Mouse (Mus musculus): ENCODE data around the gene H2-DMb1.

Gene H2-DMb1

DNA sequence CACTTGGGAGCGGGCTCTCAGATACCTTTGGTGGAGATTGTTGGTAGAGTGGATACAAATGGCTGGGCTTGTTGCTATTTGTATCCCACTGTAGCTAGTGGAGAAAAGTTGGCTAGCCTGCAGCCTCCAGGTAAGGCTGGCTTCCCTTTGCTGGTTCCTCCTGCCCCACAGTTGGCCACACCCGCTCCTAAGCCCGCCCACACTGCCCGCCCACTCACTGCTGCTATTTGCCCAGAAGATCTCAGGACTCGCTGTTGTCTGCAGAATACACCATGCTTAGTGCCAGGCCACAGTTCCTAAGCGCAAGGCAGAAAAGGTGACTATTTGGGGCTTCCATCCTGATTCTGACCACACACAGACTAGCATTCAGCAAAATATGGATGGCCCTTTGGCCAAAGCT lies 25.4 kb upstream of the H2-DMb1 start:
- Histone ChIP-seq H3K4me1 (replicated peaks; ENCODE audit: low read depth, low read length) (peaks cover 67% of the 10 kb centered on the region), H3K9me3 (ENCODE audit: low read length) (no peaks in the 10 kb centered on the region), H3K4me3 (replicated peaks; ENCODE audit: low read length) (peak overlapping the region; percentile 5; the same call in 1 of the 2 replicates), H3K36me3 (ENCODE audit: insufficient read depth, low read length) (peaks cover 5% of the 10 kb centered on the region; the same call in 1 of the 2 replicates), H3K27me3 (ENCODE audit: insufficient read depth, low read length) (peaks cover 12% of the 10 kb centered on the region; the same call in 1 of the 2 replicates)
- TF ChIP-seq CTCF (conservative IDR thresholded peaks at IDR 0.05; ENCODE audit: low read length), result no peak
- TF ChIP-seq NANOG (IDR thresholded peaks at IDR 0.05; ENCODE audit: borderline replicate concordance, low read length), result no peak
- no peak for TF ChIP-seq POU5F1 (IDR thresholded peaks at IDR 0.05; ENCODE audit: borderline replicate concordance, low read length)

- Histone ChIP-seq H3K36me3 (ENCODE audit: insufficient read depth, low read length) (peaks cover 5% of the 10 kb centered on the region; the same call in 1 of the 2 replicates), H3K27me3 (ENCODE audit: insufficient read depth, low read length) (peaks cover 12% of the 10 kb centered on the region; the same call in 1 of the 2 replicates), H3K9me3 (ENCODE audit: low read length) (no peaks in the 10 kb centered on the region), H3K4me1 (replicated peaks; ENCODE audit: low read depth, low read length) (peaks cover 63% of the 10 kb centered on the region), H3K4me3 (replicated peaks; ENCODE audit: low read length) (peak overlapping the region; percentile 33)
- TF ChIP-seq CTCF (conservative IDR thresholded peaks at IDR 0.05; ENCODE audit: low read length), result no peak
- no peak for TF ChIP-seq NANOG (IDR thresholded peaks at IDR 0.05; ENCODE audit: borderline replicate concordance, low read length)
- TF ChIP-seq POU5F1 (IDR thresholded peaks at IDR 0.05; ENCODE audit: borderline replicate concordance, low read length), result no peak
These were observed 24.5 kb upstream of the H2-DMb1 start for GRCm38 (mm10) chr17:34128264-34128937.

DNA sequence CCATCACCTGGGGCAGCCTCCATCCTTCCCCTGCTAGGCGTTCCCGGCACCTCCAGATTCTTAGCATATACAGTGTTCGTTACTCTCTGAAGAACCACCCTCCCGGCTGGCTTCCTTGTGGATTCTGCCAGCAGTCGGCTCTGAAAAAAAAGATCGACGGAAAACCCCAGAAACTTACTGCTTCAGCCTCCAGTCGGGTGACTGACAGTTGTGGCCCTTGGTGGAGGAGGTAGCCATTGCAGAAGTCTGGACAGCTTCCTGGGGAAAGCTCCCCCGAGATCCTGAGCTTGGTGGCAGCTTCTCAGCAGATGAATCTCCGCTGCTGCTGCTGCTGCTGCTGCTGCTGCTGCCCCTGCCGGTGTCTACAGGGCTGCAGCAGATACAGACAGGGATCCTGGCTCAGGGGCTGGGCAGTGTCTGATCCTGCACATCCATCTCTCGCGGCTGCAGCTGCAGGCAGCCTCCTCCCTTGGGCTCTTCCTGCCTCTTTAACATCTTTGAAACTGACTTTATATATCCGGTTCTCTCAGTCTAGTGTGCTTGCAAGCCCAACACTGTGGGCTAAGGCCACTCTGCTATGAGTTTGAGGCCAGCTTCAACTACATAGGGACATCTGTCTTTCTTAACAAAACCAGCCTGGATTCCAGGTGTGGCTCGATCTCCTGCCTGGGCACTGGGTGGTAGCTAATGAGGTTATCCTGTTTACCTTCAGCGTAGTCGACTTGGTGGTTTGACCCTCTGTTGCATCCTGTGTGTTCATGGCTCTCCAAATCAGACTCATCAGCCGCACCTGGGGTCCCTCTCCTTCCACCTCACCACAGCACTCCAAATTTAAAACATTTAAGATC lies 23.7 kb upstream of the H2-DMb1 start:
- Histone ChIP-seq H3K4me1 (replicated peaks; ENCODE audit: low read depth, low read length) (peaks cover 55% of the 10 kb centered on the region), H3K36me3 (ENCODE audit: insufficient read depth, low read length) (peaks cover 5% of the 10 kb centered on the region; the same call in 1 of the 2 replicates), H3K27me3 (ENCODE audit: insufficient read depth, low read length) (peaks cover 12% of the 10 kb centered on the region; the same call in 1 of the 2 replicates), H3K4me3 (replicated peaks; ENCODE audit: low read length) (peak overlapping the region; percentile 33), H3K9me3 (ENCODE audit: low read length) (no peaks in the 10 kb centered on the region)
- TF ChIP-seq CTCF (conservative IDR thresholded peaks at IDR 0.05; ENCODE audit: low read length) (no peak), POU5F1 (IDR thresholded peaks at IDR 0.05; ENCODE audit: borderline replicate concordance, low read length) (no peak), NANOG (IDR thresholded peaks at IDR 0.05; ENCODE audit: borderline replicate concordance, low read length) (no peak)

- no peak overlapping the region for H3K4me3 ChIP-seq (replicated peaks; ENCODE audit: low read length)
These were observed 22.6 kb upstream of the H2-DMb1 start for GRCm38 (mm10) chr17:34130073-34130947.

GRCm38 (mm10) chr17:34131911-34132310 lies 21.0 kb upstream of the H2-DMb1 start:
- no peaks in the 10 kb centered on the region for H3K36me3 ChIP-seq (ENCODE audit: insufficient read depth, low read length)
- H3K4me1 ChIP-seq (replicated peaks; ENCODE audit: low read depth, low read length), result peaks cover 53% of the 10 kb centered on the region
- TF ChIP-seq NANOG (IDR thresholded peaks at IDR 0.05; ENCODE audit: borderline replicate concordance, low read length), result no peak
- no peak for TF ChIP-seq CTCF (conservative IDR thresholded peaks at IDR 0.05; ENCODE audit: low read length)
- TF ChIP-seq POU5F1 (IDR thresholded peaks at IDR 0.05; ENCODE audit: borderline replicate concordance, low read length), result no peak
- H3K9me3 ChIP-seq (ENCODE audit: low read length), result no peaks in the 10 kb centered on the region
- peaks cover 24% of the 10 kb centered on the region for H3K27me3 ChIP-seq (ENCODE audit: insufficient read depth, low read length)
- H3K4me3 ChIP-seq (replicated peaks; ENCODE audit: low read length), result no peak overlapping the region

More at GRCm38 (mm10) chr17:34130073-34130947, 22.6 kb upstream of the H2-DMb1 start:
- peaks cover 54% of the 10 kb centered on the region for H3K4me1 ChIP-seq (replicated peaks; ENCODE audit: low read depth, low read length)
- peaks cover 5% of the 10 kb centered on the region; the same call in 1 of the 2 replicates for H3K36me3 ChIP-seq (ENCODE audit: insufficient read depth, low read length)
- peaks cover 12% of the 10 kb centered on the region; the same call in 1 of the 2 replicates for H3K27me3 ChIP-seq (ENCODE audit: insufficient read depth, low read length)
- TF ChIP-seq NANOG (IDR thresholded peaks at IDR 0.05; ENCODE audit: borderline replicate concordance, low read length), result no peak
- no peak for TF ChIP-seq POU5F1 (IDR thresholded peaks at IDR 0.05; ENCODE audit: borderline replicate concordance, low read length)
- no peak for TF ChIP-seq CTCF (conservative IDR thresholded peaks at IDR 0.05; ENCODE audit: low read length)
- H3K9me3 ChIP-seq (ENCODE audit: low read length), result no peaks in the 10 kb centered on the region

- Histone ChIP-seq H3K27me3 (ENCODE audit: insufficient read depth, low read length) (peaks cover 38% of the 10 kb centered on the region), H3K4me1 (replicated peaks; ENCODE audit: low read depth, low read length) (peaks cover 53% of the 10 kb centered on the region), H3K4me3 (replicated peaks; ENCODE audit: low read length) (no peak overlapping the region), H3K36me3 (ENCODE audit: insufficient read depth, low read length) (no peaks in the 10 kb centered on the region), H3K9me3 (ENCODE audit: low read length) (no peaks in the 10 kb centered on the region)
- TF ChIP-seq CTCF (conservative IDR thresholded peaks at IDR 0.05; ENCODE audit: low read length) (peak; percentile 16), NANOG (IDR thresholded peaks at IDR 0.05; ENCODE audit: borderline replicate concordance, low read length) (no peak)
These were observed 19.6 kb upstream of the H2-DMb1 start for GRCm38 (mm10) chr17:34133289-34133688.

GRCm38 (mm10) chr17:34134451-34134850 lies 18.4 kb upstream of the H2-DMb1 start:
- H3K36me3 ChIP-seq (ENCODE audit: insufficient read depth, low read length), result no peaks in the 10 kb centered on the region
- H3K27me3 ChIP-seq (ENCODE audit: insufficient read depth, low read length), result peaks cover 47% of the 10 kb centered on the region
- TF ChIP-seq CTCF (conservative IDR thresholded peaks at IDR 0.05; ENCODE audit: low read length) (no peak), NANOG (IDR thresholded peaks at IDR 0.05; ENCODE audit: borderline replicate concordance, low read length) (no peak), POU5F1 (IDR thresholded peaks at IDR 0.05; ENCODE audit: borderline replicate concordance, low read length) (no peak)
- H3K9me3 ChIP-seq (ENCODE audit: low read length), result no peaks in the 10 kb centered on the region
- H3K4me1 ChIP-seq (replicated peaks; ENCODE audit: low read depth, low read length), result peaks cover 53% of the 10 kb centered on the region
- H3K4me3 ChIP-seq (replicated peaks; ENCODE audit: low read length), result no peak overlapping the region
